ENCODE assay signal across 18 mouse cellular contexts in genomic region chr4:98550116-98550515, GRCm38 (mm10).
A peak's percentile ranks its signal among the peaks of the same experiment; 100 is the strongest.
DNase-seq lines count a peak whose midpoint lies in the region; TF ChIP-seq lines count a peak whose summit lies in the region.
"Had no signal": no experiment of that assay in that cellular context is flagged by ENCODE, and none has a peak within 500 bp of the region (broad histone marks: within the 10 kb centered on the region; RNA-seq: fewer than 3 reads in every experiment).

No protein-coding gene starts in this region.

- H3K4me3 ChIP-seq in cerebellum, adult 2 months (replicated peaks; ENCODE audit: insufficient read depth, low read depth, low read length): peak overlapping the region; percentile 90
- H3K4me3 ChIP-seq: embryonic facial prominence, embryonic 13.5 days; embryonic facial prominence, embryonic 15.5 days; erythroblast, embryonic 14.5 days; forebrain, embryonic 10.5 days; forebrain, embryonic 12.5 days; gastrocnemius, adult 2 months had no signal

- no peaks in the 10 kb centered on the region for H3K27me3 ChIP-seq in cerebellum, adult 2 months (ENCODE audit: control insufficient read depth, insufficient read depth, low read length)
- H3K27me3 ChIP-seq: embryonic facial prominence, embryonic 15.5 days; forebrain, embryonic 12.5 days had no signal

- TF ChIP-seq POLR2A in cerebellum, adult 2 months (IDR thresholded peaks at IDR 0.05; ENCODE audit: borderline replicate concordance, insufficient read depth, low read length): no peak

- H3K27ac ChIP-seq in cerebellum, adult 2 months (ENCODE audit: insufficient read depth, low read length): peak overlapping the region; percentile 2; the same call in 1 of the 2 replicates
- H3K27ac ChIP-seq: embryonic facial prominence, embryonic 13.5 days; embryonic facial prominence, embryonic 15.5 days; forebrain, embryonic 10.5 days; forebrain, embryonic 12.5 days; gastrocnemius, adult 2 months had no signal

- H3K4me1 ChIP-seq in cerebellum, adult 2 months (ENCODE audit: control insufficient read depth, insufficient read depth, low read length): peaks cover 20% of the 10 kb centered on the region
- H3K4me1 ChIP-seq: embryonic facial prominence, embryonic 13.5 days; embryonic facial prominence, embryonic 15.5 days had no signal

- intact Hi-C loops in heart, postnatal 36 days (cut with DNase I): no loop called here

- WGBS in cerebellum, adult 2 months: 43% methylated on average over 5 of the region's 5 CpGs

- peak; percentile 42 to 54 for DNase-seq in cerebellum, adult 2 months
- no peak for DNase-seq in cerebellum, postnatal 4 days (ENCODE audit: low spot score in 2 of 2)
- peak; percentile 29 to 35 for DNase-seq in cerebellum, postnatal 25 days
- no peak for DNase-seq in cerebellum, adult 8-10 months
- DNase-seq in heart, adult 11 months: peak; percentile 55
- no peak for DNase-seq in heart, postnatal 36 days
- peak; percentile 38 for DNase-seq in brain, adult 2 months (ENCODE audit: low read depth, low spot score)
- no peak for DNase-seq in adrenal gland, postnatal 10 days
- DNase-seq: adrenal gland, adult 2 months; adrenal gland, postnatal 14 days; adrenal gland, postnatal 36 days; embryo, embryonic 11 days; gastrocnemius, adult 2 months had no signal

- TF ChIP-seq CTCF in cerebellum, adult 2 months (IDR thresholded peaks at IDR 0.05; ENCODE audit: borderline replicate concordance, insufficient read depth, low read depth, low read length): no peak

Comparison
In these comparisons a context has a peak if more than half of its experiments do, and no peak if none do; other contexts are left out.
1. DNase-seq: peak in cerebellum, adult 2 months (2 of 2), cerebellum, postnatal 25 days (2 of 2), heart, adult 11 months (single experiment) and brain, adult 2 months (single experiment); none in cerebellum, postnatal 4 days (0 of 2), cerebellum, adult 8-10 months (single experiment), heart, postnatal 36 days (0 of 2) and adrenal gland, postnatal 10 days (single experiment).